Mouse (Mus musculus): ENCODE results near the gene Mmp23.

Gene Mmp23

GRCm38 (mm10) chr4:155601091-155601996, 51.8 kb downstream of the Mmp23 start, which contains the start of gene Slc35e2:
Gene Slc35e2, plus strand, starts transcription at chr4:155601416.
- DNase-seq (ENCODE audit: low read depth) = peak; percentile 64
